ENCODE assay signal across 8 mouse cellular contexts in the genomic region with DNA sequence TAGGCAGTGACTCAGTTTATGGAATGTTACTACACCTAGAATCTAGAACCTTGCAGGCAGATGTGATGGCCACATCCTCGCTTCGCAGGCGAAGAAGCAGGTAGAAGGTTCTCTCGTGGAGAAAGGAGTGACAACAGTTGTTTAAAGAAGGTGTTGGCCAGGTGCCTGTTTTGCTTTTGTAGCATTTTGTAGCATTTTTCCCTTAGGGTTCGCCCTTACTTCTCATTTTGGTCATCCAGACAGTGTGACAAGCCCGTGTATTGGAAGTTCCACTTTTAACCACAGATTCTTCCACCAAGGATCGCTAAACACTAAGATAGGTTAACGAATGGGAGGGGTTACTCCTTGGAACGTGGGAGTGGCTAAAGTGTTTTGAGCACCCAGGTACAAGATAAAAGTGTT. TPM values are rescaled to one million over a fixed set of nuclear protein-coding genes. Genes with fewer than 3 reads are reported as not detected.
DNase-seq lines count a peak whose midpoint lies in the region; ATAC-seq and TF ChIP-seq lines count a peak whose summit lies in the region.

No protein-coding gene starts in this region.

- no peaks in the 10 kb centered on the region for H3K27me3 ChIP-seq in testis, adult 2 months (ENCODE audit: control insufficient read depth, insufficient read depth, low read length)
- no peaks in the 10 kb centered on the region for H3K27me3 ChIP-seq in limb, embryonic 15.5 days
- H3K27me3 ChIP-seq in stomach, embryonic 15.5 days (replicated peaks), result no peaks in the 10 kb centered on the region

- TF ChIP-seq CTCF in testis, adult 2 months (IDR thresholded peaks at IDR 0.05; ENCODE audit: control insufficient read depth, insufficient read depth, insufficient replicate concordance, low read depth, low read length), result no peak

- no peak for TF ChIP-seq POLR2A in testis, adult 2 months (IDR thresholded peaks at IDR 0.05; ENCODE audit: control insufficient read depth, low read depth, low read length)

- H3K4me2 ChIP-seq in limb, embryonic 15.5 days, result peak overlapping the region; percentile 72
- H3K4me2 ChIP-seq in stomach, embryonic 15.5 days, result peak overlapping the region; percentile 73

- H3K9ac ChIP-seq in limb, embryonic 15.5 days, result peak overlapping the region; percentile 78
- peak overlapping the region; percentile 84; the same call in 1 of the 2 replicates for H3K9ac ChIP-seq in stomach, embryonic 15.5 days

- no peaks in the 10 kb centered on the region for H3K9me3 ChIP-seq in limb, embryonic 15.5 days
- no peaks in the 10 kb centered on the region for H3K9me3 ChIP-seq in stomach, embryonic 15.5 days

- peaks cover 14% of the 10 kb centered on the region for H3K4me1 ChIP-seq in testis, adult 2 months (ENCODE audit: control insufficient read depth, insufficient read depth, low read length)
- H3K4me1 ChIP-seq in limb, embryonic 15.5 days, result peaks cover 44% of the 10 kb centered on the region
- H3K4me1 ChIP-seq in stomach, embryonic 15.5 days, result peaks cover 31% of the 10 kb centered on the region

- H3K4me3 ChIP-seq in testis, adult 2 months (ENCODE audit: control insufficient read depth, low read depth, low read length), result peak overlapping the region; percentile 99
- H3K4me3 ChIP-seq in limb, embryonic 15.5 days, result peak overlapping the region; percentile 79
- peak overlapping the region; percentile 90 for H3K4me3 ChIP-seq in stomach, embryonic 15.5 days (replicated peaks)

- peak overlapping the region; percentile 33; the same call in 1 of the 2 replicates for H3K27ac ChIP-seq in testis, adult 2 months (ENCODE audit: control insufficient read depth, insufficient read depth, low read depth, low read length)
- peak overlapping the region; percentile 97 for H3K27ac ChIP-seq in limb, embryonic 15.5 days
- peak overlapping the region; percentile 97 for H3K27ac ChIP-seq in stomach, embryonic 15.5 days

- WGBS in limb, embryonic 15.5 days, result 13% methylated on average over 9 of the region's 9 CpGs
- 15% methylated on average over 9 of the region's 9 CpGs for WGBS in stomach, embryonic 15.5 days

- ATAC-seq in CD4-positive, CD25-positive, alpha-beta regulatory T cell, adult 4 months, result no peak
- no peak for ATAC-seq in limb, embryonic 15.5 days (ENCODE audit: insufficient number of reproducible peaks, low FRiP score, low TSS enrichment, low read depth)
- no peak for ATAC-seq in stomach, embryonic 15.5 days (ENCODE audit: insufficient read depth, low FRiP score, low read depth)

- no peaks in the 10 kb centered on the region for H3K36me3 ChIP-seq in testis, adult 2 months (ENCODE audit: control insufficient read depth, insufficient read depth, low read length)
- H3K36me3 ChIP-seq in limb, embryonic 15.5 days, result no peaks in the 10 kb centered on the region; the same call in 1 of the 2 replicates
- no peaks in the 10 kb centered on the region for H3K36me3 ChIP-seq in stomach, embryonic 15.5 days

- DNase-seq in CD4-positive, CD25-positive, alpha-beta regulatory T cell, adult 2 months (ENCODE audit: low read depth, low spot score), result peak; percentile 48
- no peak for DNase-seq in testis, postnatal 14 days (ENCODE audit: low spot score)
- no peak for DNase-seq in cerebellum, adult 11 months
- no peak for DNase-seq in adrenal gland, postnatal 10 days

RNA-seq across cellular contexts. Expression of a gene that starts 1.5 kb away (rescaled TPM):
- 10 to 100 TPM; 32.2 to 56.0 TPM for polyA plus RNA-seq in CD4-positive, CD25-positive, alpha-beta regulatory T cell, adult 4 months (2017; shearing (Covaris generic))
- 36.2 and 40.1 TPM in 2 replicates for polyA plus RNA-seq in testis, adult 2 months (2012; rRNA removed)
- 155 and 165 TPM in 2 replicates for polyA plus RNA-seq in limb, embryonic 15.5 days (2015; fragmentation: Nextera tagmentation; extraction: Ambion mirVana)
- polyA plus RNA-seq in stomach, embryonic 15.5 days (2015; fragmentation: Nextera tagmentation; extraction: Ambion mirVana), result 152 and 167 TPM in 2 replicates
- total RNA-seq in adrenal gland, postnatal 10 days (2021), result 10 to 100 TPM; 44.6 to 47.5 TPM

RNA-seq across cellular contexts. Expression of a gene that starts 20.8 kb away (rescaled TPM):
- polyA plus RNA-seq in CD4-positive, CD25-positive, alpha-beta regulatory T cell, adult 4 months (2017; shearing (Covaris generic)), result 10 to 100 TPM; 18.5 to 26.0 TPM
- polyA plus RNA-seq in testis, adult 2 months (2012; rRNA removed), result 18.1 and 19.9 TPM in 2 replicates
- polyA plus RNA-seq in limb, embryonic 15.5 days (2015; fragmentation: Nextera tagmentation; extraction: Ambion mirVana), result 24.6 and 28.8 TPM in 2 replicates
- 15.5 and 15.8 TPM in 2 replicates for polyA plus RNA-seq in stomach, embryonic 15.5 days (2015; fragmentation: Nextera tagmentation; extraction: Ambion mirVana)
- 1 to 10 TPM; 8.6 to 8.7 TPM for total RNA-seq in adrenal gland, postnatal 10 days (2021)

Comparison
In these comparisons a context has a peak if more than half of its experiments do, and no peak if none do; other contexts are left out.
1. H3K27ac ChIP-seq: peak in every context shown above with its lines; median percentile 97 in limb, embryonic 15.5 days; 97 in stomach, embryonic 15.5 days; 33 in testis, adult 2 months.